Mouse (Mus musculus) liver, postnatal 0 days (tissue): ENCODE data around the gene Fbll1. TPM values are rescaled to one million over a fixed set of nuclear protein-coding genes. Genes with fewer than 3 reads are reported as not detected.
A peak's percentile ranks its signal among the peaks of the same experiment; 100 is the strongest.

ENCODE experiments used
- ATAC-seq: fragments of 200-750 bp; cut with Nextera tagmentation; 2 replicates; pipeline ENCODE4 v1.8.0; 2017; ENCODE audit warnings: mild to moderate bottlenecking, moderate library complexity
- DNase-seq: peaks from one replicate; pipeline ENCODE4 v3.0.0-alpha.2; 2016
- H3K27ac ChIP-seq: fragments of 300-500 bp; sonication (generic); 2 replicates; pipeline ENCODE4 v1.5.1; 2014; ENCODE audit warnings: antibody characterized with exemption, moderate library complexity, mild to moderate bottlenecking, low read depth
- H3K27me3 ChIP-seq: fragments of 300-500 bp; sonication (generic); 2 replicates; pipeline ENCODE4 v1.6.1; 2014; ENCODE audit warnings: low read length, control low read depth, mixed read lengths; ENCODE audit not compliant: insufficient read depth
- H3K36me3 ChIP-seq: fragments of 300-500 bp; sonication (generic); replicated peaks from 2 replicates; pipeline ENCODE4 v1.6.1; 2014; ENCODE audit warnings: mild to moderate bottlenecking, control low read depth, low read length, moderate library complexity, mixed read lengths; ENCODE audit not compliant: insufficient read depth
- H3K4me1 ChIP-seq: fragments of 300-500 bp; sonication (generic); 2 replicates; pipeline ENCODE4 v1.6.1; 2014; ENCODE audit warnings: antibody characterized with exemption, mild to moderate bottlenecking, control low read depth; ENCODE audit not compliant: insufficient read depth
- H3K4me2 ChIP-seq: fragments of 300-500 bp; sonication (generic); 2 replicates; pipeline ENCODE4 v1.6.1; 2014; ENCODE audit warnings: low read depth, mild to moderate bottlenecking, low read length, moderate library complexity, mixed read lengths
- H3K4me3 ChIP-seq: fragments of 300-500 bp; sonication (generic); 2 replicates; pipeline ENCODE4 v1.5.1; 2014; ENCODE audit warnings: low read depth, low read length
- H3K9ac ChIP-seq: fragments of 300-500 bp; sonication (generic); replicated peaks from 2 replicates; pipeline ENCODE4 v1.6.1; 2014; ENCODE audit warnings: mild to moderate bottlenecking, moderate library complexity
- H3K9me3 ChIP-seq: fragments of 300-500 bp; sonication (generic); 2 replicates; pipeline ENCODE4 v1.6.1; 2016; ENCODE audit warnings: mild to moderate bottlenecking, control low read depth, low read length, mixed read lengths
- CTCF ChIP-seq: sonication (generic); IDR thresholded peaks from 2 replicates; pipeline ENCODE4 v1.5.1; 2016; ENCODE audit warnings: antibody characterized with exemption, low read depth
- EP300 ChIP-seq: IDR thresholded peaks from 2 replicates; pipeline ENCODE4 v1.6.1; 2016; ENCODE audit warnings: antibody characterized with exemption, low read depth, mild to moderate bottlenecking
- whole genome bisulfite sequencing: fragments of 180-500 bp; shearing (Covaris S2); extraction: QIAGEN DNeasy Blood & Tissue Kit; methylation state at CpG from one replicate; pipeline ENCODE4 v1.1.7; 2014; ENCODE audit not compliant: insufficient replicate concordance; 5-methylcytosine and 5-hydroxymethylcytosine counted together
- polyA plus RNA-seq: library from polyadenylated mRNA; unstranded; fragments of >200 nt; fragmentation: Nextera tagmentation; extraction: Ambion mirVana; gene quantifications from 2 replicates; pipeline ENCODE4 v1.2.1, GENCODE M21; 2015

Fbll1 gene
- polyA plus RNA-seq, 1 experiment from 2014 or later: not detected

DNA sequence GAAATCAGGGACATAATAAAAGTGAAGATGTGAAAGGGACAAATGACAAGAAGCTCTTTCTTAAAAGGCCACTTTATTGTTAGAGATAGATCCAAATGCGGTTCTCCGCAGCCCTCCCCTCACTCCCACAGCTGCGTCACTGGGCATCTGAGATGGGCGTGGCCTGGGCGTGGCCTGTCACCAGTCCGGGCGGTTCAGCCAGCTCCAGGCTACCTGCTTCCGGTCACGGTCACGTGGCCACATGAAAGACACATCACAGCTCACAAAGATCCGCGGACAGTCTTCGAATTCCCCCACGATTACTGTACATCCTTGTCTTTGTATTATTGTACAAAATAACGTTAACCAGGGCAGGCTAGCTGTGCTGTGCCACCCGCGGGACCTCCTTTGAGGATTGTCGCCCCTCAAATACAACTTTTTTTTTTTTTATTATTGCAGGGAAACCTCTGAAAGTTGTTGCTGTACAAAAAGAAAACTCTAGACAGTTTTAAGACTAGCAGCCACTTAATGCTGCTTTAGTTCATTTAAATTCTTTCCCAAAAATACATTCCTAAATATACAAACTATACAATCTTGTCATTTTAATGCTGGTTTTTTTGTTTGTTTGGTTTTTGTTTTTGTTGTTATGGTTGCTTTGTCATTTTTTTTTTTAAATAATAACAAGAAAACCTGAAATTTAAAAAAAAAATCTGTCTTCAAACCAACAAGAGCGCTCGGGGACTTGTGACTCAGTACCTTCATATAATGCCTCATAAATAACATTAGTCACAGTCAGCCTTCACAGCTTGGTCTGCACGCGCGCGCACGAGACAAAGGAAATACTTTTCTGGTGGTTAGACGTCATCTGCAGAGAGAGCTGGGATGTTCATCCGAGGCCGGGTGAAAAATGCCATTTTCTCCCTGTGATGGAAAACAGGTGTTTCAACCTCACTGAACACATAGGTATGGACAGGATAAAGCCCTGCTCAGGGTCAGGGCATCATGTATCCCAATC lies 40.0 kb upstream of the Fbll1 start:
- TF ChIP-seq CTCF (no peak), EP300 (no peak)
- DNase-seq (peak; percentile 91), ATAC-seq (peak; percentile 62)
- H3K9ac ChIP-seq: 0 out of 2 replicates have a peak overlapping the region, but pooled peaks have one; percentile 44
- 20% methylated on average over 28 of the region's 28 CpGs for WGBS
- peaks cover 3% of the 10 kb centered on the region for H3K36me3 ChIP-seq
- peak overlapping the region; percentile 76 for H3K4me2 ChIP-seq
- H3K27ac ChIP-seq: no peak overlapping the region
- H3K4me3 ChIP-seq: peak overlapping the region; percentile 33
- no peaks in the 10 kb centered on the region for H3K9me3 ChIP-seq
- peaks cover 4% of the 10 kb centered on the region for H3K4me1 ChIP-seq
- H3K27me3 ChIP-seq: no peaks in the 10 kb centered on the region

DNA sequence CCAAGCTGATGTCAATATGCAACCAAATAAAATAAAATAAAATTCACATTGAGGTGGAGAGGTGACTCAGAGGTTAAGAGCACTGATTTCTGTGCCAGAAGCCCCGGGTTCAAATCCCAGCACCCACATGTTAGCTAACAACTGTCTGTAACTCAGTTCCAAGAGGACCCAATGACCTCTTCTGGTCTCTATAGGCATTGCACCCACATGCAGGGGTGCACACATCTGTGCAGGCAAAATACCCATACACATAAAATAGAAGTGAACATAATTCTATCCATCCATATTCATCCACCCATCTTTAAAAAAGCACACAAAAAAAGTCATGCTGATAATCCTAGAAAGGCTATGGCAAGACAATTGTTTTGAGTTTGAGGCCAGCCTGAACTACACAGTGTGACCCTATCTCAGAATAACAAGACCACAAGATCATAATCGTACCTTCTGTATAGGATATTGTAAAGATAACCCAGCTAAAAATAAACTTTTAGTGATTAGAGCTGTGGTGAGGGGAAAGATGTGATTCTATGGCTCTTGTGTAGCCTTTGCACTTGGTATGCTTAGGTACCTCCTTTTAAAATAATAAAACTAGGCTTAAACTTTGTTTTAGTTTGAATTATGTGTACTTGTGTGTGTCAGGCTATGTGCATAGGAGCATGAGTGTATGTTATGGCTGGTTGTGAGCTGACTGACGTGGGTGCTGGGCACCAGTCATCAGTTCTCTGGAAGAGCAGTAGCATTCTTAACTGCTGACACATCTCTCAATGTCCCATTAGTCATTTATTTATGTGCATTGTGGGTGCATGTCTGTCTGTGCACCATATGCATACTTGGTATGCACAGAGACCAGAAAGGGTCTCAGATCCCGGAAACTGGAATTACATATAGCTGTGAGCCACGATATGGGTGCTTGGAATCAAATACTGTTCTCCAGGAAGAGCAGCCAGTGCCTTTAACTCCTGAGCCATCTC lies 38.8 kb upstream of the Fbll1 start:
- no peak for TF ChIP-seq CTCF
- TF ChIP-seq EP300: no peak
- H3K4me2 ChIP-seq: peak overlapping the region; percentile 76
- H3K9me3 ChIP-seq: no peaks in the 10 kb centered on the region
- ATAC-seq (no peak), DNase-seq (no peak)
- peak overlapping the region; percentile 33; the same call in 1 of the 2 replicates for H3K4me3 ChIP-seq
- no peaks in the 10 kb centered on the region for H3K27me3 ChIP-seq
- H3K9ac ChIP-seq: no peak overlapping the region
- 68% methylated on average over 5 of the region's 5 CpGs for WGBS
- peaks cover 5% of the 10 kb centered on the region for H3K36me3 ChIP-seq
- peak overlapping the region; percentile 39; the same call in 1 of the 2 replicates for H3K27ac ChIP-seq
- peaks cover 10% of the 10 kb centered on the region for H3K4me1 ChIP-seq

DNA sequence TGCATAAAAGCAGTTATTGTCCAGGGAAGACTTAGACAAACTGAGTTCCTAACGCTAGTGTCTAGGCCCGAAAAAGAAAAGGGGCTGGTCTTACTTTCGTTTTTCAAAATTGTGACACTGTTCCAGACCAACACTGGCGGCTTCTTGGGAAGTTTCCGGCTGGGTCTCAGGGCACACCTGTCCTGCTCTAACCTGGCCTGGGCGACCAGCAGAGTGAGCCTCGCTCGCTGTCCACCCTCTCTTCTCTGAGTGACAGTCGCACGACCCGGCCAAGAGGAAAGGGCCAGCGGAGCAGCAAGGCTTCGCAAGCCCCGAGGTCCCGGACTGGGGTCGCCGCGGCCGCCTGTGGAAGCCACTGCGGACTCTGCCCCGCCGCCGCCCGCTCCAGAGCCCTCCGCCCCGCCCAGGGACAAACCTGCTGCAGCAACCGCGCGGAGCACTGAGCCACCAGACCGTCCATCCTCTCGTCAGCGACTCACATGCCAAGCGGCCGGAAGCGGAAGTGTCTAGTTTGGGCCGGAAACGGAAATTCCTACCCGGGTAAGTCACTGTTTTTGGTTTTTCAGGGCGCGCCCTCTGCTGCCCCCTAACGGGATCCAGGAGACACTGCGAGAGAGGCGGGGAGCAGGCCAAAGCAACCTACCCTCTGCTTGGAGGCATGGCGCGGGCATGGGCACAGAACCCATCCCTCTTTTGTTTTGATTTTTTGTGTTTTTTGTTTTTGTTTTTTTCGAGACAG lies 35.5 kb upstream of the Fbll1 start, which contains the start of gene Rars:
Gene Rars, minus strand, starts transcription at position 485 of the 739 bp plus-strand sequence.
- TF ChIP-seq CTCF: peak; percentile 96
- TF ChIP-seq EP300: peak; percentile 60
- Histone ChIP-seq H3K27ac (peak within 1 kb of the TSS; percentile 86), H3K4me3 (peak within 1 kb of the TSS; percentile 95), H3K9me3 (no peaks in the 10 kb centered on the region), H3K36me3 (peaks cover 22% of the 10 kb centered on the region), H3K27me3 (no peaks in the 10 kb centered on the region), H3K4me2 (peak within 1 kb of the TSS; percentile 81), H3K9ac (peak within 1 kb of the TSS; percentile 92), H3K4me1 (peaks cover 10% of the 10 kb centered on the region)
- peak; percentile 94 for ATAC-seq
- peak; percentile 95 for DNase-seq
- WGBS: 2% methylated on average over 45 of the region's 46 CpGs

GRCm38 (mm10) chr11:35833270-35833669 lies 34.6 kb upstream of the Fbll1 start:
- Histone ChIP-seq H3K4me3 (peak overlapping the region; percentile 95), H3K4me2 (peak overlapping the region; percentile 81), H3K9me3 (no peaks in the 10 kb centered on the region), H3K9ac (peak overlapping the region; percentile 92), H3K27me3 (no peaks in the 10 kb centered on the region), H3K4me1 (peaks cover 10% of the 10 kb centered on the region), H3K36me3 (peaks cover 31% of the 10 kb centered on the region), H3K27ac (peak overlapping the region; percentile 86)
- no peak for DNase-seq
- TF ChIP-seq EP300 (no peak), CTCF (no peak)
- WGBS: 34% methylated on average over 6 of the region's 6 CpGs
- ATAC-seq: no peak

GRCm38 (mm10) chr11:35832139-35832538 lies 33.5 kb upstream of the Fbll1 start:
- H3K4me1 ChIP-seq: peaks cover 7% of the 10 kb centered on the region
- H3K36me3 ChIP-seq: peaks cover 42% of the 10 kb centered on the region
- H3K27me3 ChIP-seq: no peaks in the 10 kb centered on the region
- DNase-seq (no peak), ATAC-seq (no peak)
- H3K4me3 ChIP-seq: no peak overlapping the region
- no peak overlapping the region for H3K9ac ChIP-seq
- H3K4me2 ChIP-seq: no peak overlapping the region
- TF ChIP-seq EP300 (no peak), CTCF (no peak)
- 61% methylated on average over 4 of the region's 4 CpGs for WGBS
- 0 out of 2 replicates have a peak overlapping the region, but pooled peaks have one; percentile 35 for H3K27ac ChIP-seq
- H3K9me3 ChIP-seq: no peaks in the 10 kb centered on the region
